Mouse (Mus musculus): ENCODE data around the gene Scamp1. TPM values are rescaled to one million over a fixed set of nuclear protein-coding genes. Genes with fewer than 3 reads are reported as not detected.

Gene Scamp1
- polyA plus RNA-seq, 1 experiment from 2014 or later: 58.5 TPM

- no peaks in the 10 kb centered on the region for H3K27me3 ChIP-seq (replicated peaks; ENCODE audit: control insufficient read depth, insufficient read depth, low read length)
- DNase-seq (ENCODE audit: low spot score) (no peak), ATAC-seq (no peak)
- no peak overlapping the region for H3K27ac ChIP-seq (ENCODE audit: low read depth, low read length)
- peaks cover 6% of the 10 kb centered on the region for H3K36me3 ChIP-seq (ENCODE audit: control insufficient read depth, insufficient read depth, low read length)
- H3K9ac ChIP-seq (ENCODE audit: low read length): no peak overlapping the region
- H3K4me1 ChIP-seq (ENCODE audit: control insufficient read depth, insufficient read depth, low read length): no peaks in the 10 kb centered on the region
- no peaks in the 10 kb centered on the region for H3K9me3 ChIP-seq (replicated peaks; ENCODE audit: control insufficient read depth, low read length)
- no peak overlapping the region for H3K4me3 ChIP-seq (ENCODE audit: low read depth, low read length)
- 93% methylated on average over 14 of the region's 14 CpGs for WGBS
- no peak overlapping the region for H3K4me2 ChIP-seq (ENCODE audit: low read length)
These were observed 53.8 kb downstream of the Scamp1 start for GRCm38 (mm10) chr13:94231871-94232270.

GRCm38 (mm10) chr13:94224717-94225705 lies 60.6 kb downstream of the Scamp1 start:
- DNase-seq (ENCODE audit: low spot score) (no peak), ATAC-seq (no peak)
- no peaks in the 10 kb centered on the region; the same call in 1 of the 2 replicates for H3K4me1 ChIP-seq (ENCODE audit: control insufficient read depth, insufficient read depth, low read length)
- no peaks in the 10 kb centered on the region for H3K27me3 ChIP-seq (replicated peaks; ENCODE audit: control insufficient read depth, insufficient read depth, low read length)
- 93% methylated on average over 38 of the region's 38 CpGs for WGBS
- no peak overlapping the region for H3K4me3 ChIP-seq (ENCODE audit: low read depth, low read length)
- no peak overlapping the region for H3K4me2 ChIP-seq (ENCODE audit: low read length)
- H3K27ac ChIP-seq (ENCODE audit: low read depth, low read length): no peak overlapping the region
- H3K36me3 ChIP-seq (ENCODE audit: control insufficient read depth, insufficient read depth, low read length): peaks cover 21% of the 10 kb centered on the region
- no peaks in the 10 kb centered on the region for H3K9me3 ChIP-seq (replicated peaks; ENCODE audit: control insufficient read depth, low read length)
- no peak overlapping the region for H3K9ac ChIP-seq (ENCODE audit: low read length)

GRCm38 (mm10) chr13:94223609-94224008 lies 62.0 kb downstream of the Scamp1 start:
- ATAC-seq (no peak; the same call in 1 of the 2 replicates), DNase-seq (ENCODE audit: low spot score) (peak; percentile 23)
- no peak overlapping the region for H3K4me2 ChIP-seq (ENCODE audit: low read length)
- H3K27ac ChIP-seq (ENCODE audit: low read depth, low read length): no peak overlapping the region
- H3K4me1 ChIP-seq (ENCODE audit: control insufficient read depth, insufficient read depth, low read length): no peaks in the 10 kb centered on the region; the same call in 1 of the 2 replicates
- H3K9ac ChIP-seq (ENCODE audit: low read length): no peak overlapping the region
- H3K27me3 ChIP-seq (replicated peaks; ENCODE audit: control insufficient read depth, insufficient read depth, low read length): no peaks in the 10 kb centered on the region
- peaks cover 21% of the 10 kb centered on the region for H3K36me3 ChIP-seq (ENCODE audit: control insufficient read depth, insufficient read depth, low read length)
- WGBS: 83% methylated on average over 14 of the region's 14 CpGs
- no peak overlapping the region for H3K4me3 ChIP-seq (ENCODE audit: low read depth, low read length)
- no peaks in the 10 kb centered on the region for H3K9me3 ChIP-seq (replicated peaks; ENCODE audit: control insufficient read depth, low read length)

GRCm38 (mm10) chr13:94212716-94213115 lies 72.9 kb downstream of the Scamp1 start:
- no peak overlapping the region for H3K27ac ChIP-seq (ENCODE audit: low read depth, low read length)
- H3K4me2 ChIP-seq (ENCODE audit: low read length): no peak overlapping the region
- no peak for DNase-seq (ENCODE audit: low spot score)
- H3K36me3 ChIP-seq (ENCODE audit: control insufficient read depth, insufficient read depth, low read length): peaks cover 14% of the 10 kb centered on the region
- no peak for ATAC-seq
- 85% methylated on average over 2 of the region's 2 CpGs for WGBS
- peaks cover 8% of the 10 kb centered on the region; the same call in 1 of the 2 replicates for H3K4me1 ChIP-seq (ENCODE audit: control insufficient read depth, insufficient read depth, low read length)
- H3K9ac ChIP-seq (ENCODE audit: low read length): no peak overlapping the region
- no peaks in the 10 kb centered on the region for H3K27me3 ChIP-seq (replicated peaks; ENCODE audit: control insufficient read depth, insufficient read depth, low read length)
- peaks cover 6% of the 10 kb centered on the region; the same call in 1 of the 2 replicates for H3K9me3 ChIP-seq (replicated peaks; ENCODE audit: control insufficient read depth, low read length)
- H3K4me3 ChIP-seq (ENCODE audit: low read depth, low read length): no peak overlapping the region

- Histone ChIP-seq H3K4me3 (ENCODE audit: low read depth, low read length) (no peak overlapping the region), H3K27ac (ENCODE audit: low read depth, low read length) (peak overlapping the region; percentile 56; the same call in 1 of the 2 replicates), H3K27me3 (replicated peaks; ENCODE audit: control insufficient read depth, insufficient read depth, low read length) (no peaks in the 10 kb centered on the region), H3K9ac (ENCODE audit: low read length) (no peak overlapping the region), H3K4me1 (ENCODE audit: control insufficient read depth, insufficient read depth, low read length) (peaks cover 8% of the 10 kb centered on the region; the same call in 1 of the 2 replicates), H3K36me3 (ENCODE audit: control insufficient read depth, insufficient read depth, low read length) (peaks cover 14% of the 10 kb centered on the region), H3K4me2 (ENCODE audit: low read length) (no peak overlapping the region), H3K9me3 (replicated peaks; ENCODE audit: control insufficient read depth, low read length) (peaks cover 6% of the 10 kb centered on the region; the same call in 1 of the 2 replicates)
- 82% methylated on average over 2 of the region's 2 CpGs for WGBS
- no peak for DNase-seq (ENCODE audit: low spot score)
- ATAC-seq: no peak
These were observed 73.5 kb downstream of the Scamp1 start for GRCm38 (mm10) chr13:94212179-94212578.

GRCm38 (mm10) chr13:94211236-94212119 lies 74.2 kb downstream of the Scamp1 start:
- H3K27ac ChIP-seq (ENCODE audit: low read depth, low read length): peak overlapping the region; percentile 56; the same call in 1 of the 2 replicates
- peak; percentile 79 for DNase-seq (ENCODE audit: low spot score)

GRCm38 (mm10) chr13:94208892-94209291 lies 76.8 kb downstream of the Scamp1 start:
- Histone ChIP-seq H3K4me3 (ENCODE audit: low read depth, low read length) (no peak overlapping the region), H3K27me3 (replicated peaks; ENCODE audit: control insufficient read depth, insufficient read depth, low read length) (no peaks in the 10 kb centered on the region), H3K9me3 (replicated peaks; ENCODE audit: control insufficient read depth, low read length) (peaks cover 6% of the 10 kb centered on the region; the same call in 1 of the 2 replicates), H3K4me2 (ENCODE audit: low read length) (no peak overlapping the region), H3K36me3 (ENCODE audit: control insufficient read depth, insufficient read depth, low read length) (peaks cover 23% of the 10 kb centered on the region), H3K4me1 (ENCODE audit: control insufficient read depth, insufficient read depth, low read length) (peaks cover 8% of the 10 kb centered on the region; the same call in 1 of the 2 replicates), H3K9ac (ENCODE audit: low read length) (no peak overlapping the region), H3K27ac (ENCODE audit: low read depth, low read length) (no peak overlapping the region)
- ATAC-seq (no peak), DNase-seq (ENCODE audit: low spot score) (no peak)

More at GRCm38 (mm10) chr13:94211236-94212119, 74.2 kb downstream of the Scamp1 start:
- 8% methylated on average over 6 of the region's 6 CpGs for WGBS
- peak; percentile 93 for ATAC-seq
- no peaks in the 10 kb centered on the region for H3K27me3 ChIP-seq (replicated peaks; ENCODE audit: control insufficient read depth, insufficient read depth, low read length)
- no peak overlapping the region for H3K9ac ChIP-seq (ENCODE audit: low read length)
- H3K36me3 ChIP-seq (ENCODE audit: control insufficient read depth, insufficient read depth, low read length): peaks cover 18% of the 10 kb centered on the region
- H3K4me3 ChIP-seq (ENCODE audit: low read depth, low read length): no peak overlapping the region
- H3K4me2 ChIP-seq (ENCODE audit: low read length): no peak overlapping the region
- peaks cover 8% of the 10 kb centered on the region; the same call in 1 of the 2 replicates for H3K4me1 ChIP-seq (ENCODE audit: control insufficient read depth, insufficient read depth, low read length)
- peaks cover 6% of the 10 kb centered on the region; the same call in 1 of the 2 replicates for H3K9me3 ChIP-seq (replicated peaks; ENCODE audit: control insufficient read depth, low read length)

- H3K9me3 ChIP-seq (replicated peaks; ENCODE audit: control insufficient read depth, low read length): peaks cover 6% of the 10 kb centered on the region; the same call in 1 of the 2 replicates
- H3K4me1 ChIP-seq (ENCODE audit: control insufficient read depth, insufficient read depth, low read length): peaks cover 8% of the 10 kb centered on the region; the same call in 1 of the 2 replicates
- H3K4me3 ChIP-seq (ENCODE audit: low read depth, low read length): no peak overlapping the region
- H3K4me2 ChIP-seq (ENCODE audit: low read length): no peak overlapping the region
- no peak for ATAC-seq
- DNase-seq (ENCODE audit: low spot score): no peak
- no peak overlapping the region for H3K9ac ChIP-seq (ENCODE audit: low read length)
- 97% methylated on average over 16 of the region's 16 CpGs for WGBS
- H3K36me3 ChIP-seq (ENCODE audit: control insufficient read depth, insufficient read depth, low read length): peaks cover 27% of the 10 kb centered on the region
- H3K27ac ChIP-seq (ENCODE audit: low read depth, low read length): no peak overlapping the region
- no peaks in the 10 kb centered on the region for H3K27me3 ChIP-seq (replicated peaks; ENCODE audit: control insufficient read depth, insufficient read depth, low read length)
These were observed 77.7 kb downstream of the Scamp1 start for GRCm38 (mm10) chr13:94207973-94208372.

All from forebrain, embryonic 14.5 days (tissue).